Mouse (Mus musculus) heart, postnatal 25 days (tissue): ENCODE measurements around the gene Cyp27a1. TPM values are rescaled to one million over a fixed set of nuclear protein-coding genes. Genes with fewer than 3 reads are reported as not detected.
A peak's percentile ranks its signal among the peaks of the same experiment; 100 is the strongest.

Experiments used
- DNase-seq: peaks from one replicate; pipeline ENCODE4 v3.0.0; 2022; ENCODE audit warnings: low spot score
- intact Hi-C: fragments of 180-260 bp; cut with DNase I; formaldehyde crosslinking; loops from one replicate; pipeline ENCODE4 v1.15.1; 2025
- total RNA-seq, 2 experiments: library from RNA; stranded (reverse); gene quantifications; 2 replicates each; pipeline ENCODE4 v1.2.3; 2021

The Cyp27a1 gene
- total RNA-seq, 2 experiments from 2014 or later: 11.1 to 11.9 TPM

GRCm38 (mm10) chr1:74715468-74715867, 2.1 kb downstream of the Cyp27a1 start:
- DNase-seq: no peak
- intact Hi-C loops: loop anchor here (5.0 kb wide), 1 partner anchor 37 kb away; no protein-coding TSS in a partner anchor

GRCm38 (mm10) chr1:74715886-74716285, 2.5 kb downstream of the Cyp27a1 start:
- intact Hi-C loops: loop anchor here (5.0 kb wide), 1 partner anchor 36 kb away; no protein-coding TSS in a partner anchor
- no peak for DNase-seq

- intact Hi-C loops: loop anchor here (5.0 kb wide), 1 partner anchor 34 kb away; no protein-coding TSS in a partner anchor
- DNase-seq: no peak
Measured at GRCm38 (mm10) chr1:74718113-74718512, 4.7 kb downstream of the Cyp27a1 start.

- DNase-seq: no peak
- intact Hi-C loops: loop anchor here (5.0 kb wide), 1 partner anchor 33 kb away; no protein-coding TSS in a partner anchor
Measured at GRCm38 (mm10) chr1:74719281-74719680, 5.9 kb downstream of the Cyp27a1 start.

GRCm38 (mm10) chr1:74721657-74722056, 8.3 kb downstream of the Cyp27a1 start:
- intact Hi-C loops: no loop called here
- DNase-seq: no peak

GRCm38 (mm10) chr1:74723748-74724147, 10.4 kb downstream of the Cyp27a1 start:
- DNase-seq: no peak
- intact Hi-C loops: no loop called here

- DNase-seq: no peak
- intact Hi-C loops: no loop called here
Measured at GRCm38 (mm10) chr1:74726114-74726513, 12.7 kb downstream of the Cyp27a1 start.

- DNase-seq: no peak
- intact Hi-C loops: no loop called here
Measured at GRCm38 (mm10) chr1:74726674-74727073, 13.3 kb downstream of the Cyp27a1 start.

- DNase-seq: no peak
Measured at GRCm38 (mm10) chr1:74728446-74728845, 15.1 kb downstream of the Cyp27a1 start.

GRCm38 (mm10) chr1:74736977-74737376, 23.6 kb downstream of the Cyp27a1 start:
- intact Hi-C loops: no loop called here
- DNase-seq: no peak

More at GRCm38 (mm10) chr1:74728446-74728845, 15.1 kb downstream of the Cyp27a1 start:
- intact Hi-C loops: no loop called here

GRCm38 (mm10) chr1:74737500-74737899, 24.1 kb downstream of the Cyp27a1 start:
- no peak for DNase-seq

GRCm38 (mm10) chr1:74740846-74741245, 27.5 kb downstream of the Cyp27a1 start:
- DNase-seq: no peak
- intact Hi-C loops: no loop called here

More at GRCm38 (mm10) chr1:74737500-74737899, 24.1 kb downstream of the Cyp27a1 start:
- intact Hi-C loops: no loop called here

GRCm38 (mm10) chr1:74747335-74747734, 34.0 kb downstream of the Cyp27a1 start:
- intact Hi-C loops: no loop called here
- no peak for DNase-seq

- intact Hi-C loops: no loop called here
- DNase-seq: no peak
Measured at GRCm38 (mm10) chr1:74748643-74749271, 35.4 kb downstream of the Cyp27a1 start, which contains the start of gene Prkag3. Gene Prkag3 (minus strand): TSS chr1:74749221.

GRCm38 (mm10) chr1:74749301-74749700, 35.9 kb downstream of the Cyp27a1 start:
- DNase-seq: peak; percentile 50
- intact Hi-C loops: no loop called here

GRCm38 (mm10) chr1:74750683-74751082, 37.3 kb downstream of the Cyp27a1 start:
- intact Hi-C loops: loop anchor here (5.0 to 10.0 kb wide), 2 partner anchors 33 to 86 kb away; partner anchors contain the start of gene Ttll4
- DNase-seq: no peak

- intact Hi-C loops: loop anchor here (5.0 to 10.0 kb wide), 2 partner anchors 35 to 87 kb away; partner anchors contain the start of gene Ttll4
- no peak for DNase-seq
Measured at GRCm38 (mm10) chr1:74752150-74752549, 38.8 kb downstream of the Cyp27a1 start.

GRCm38 (mm10) chr1:74752833-74753232, 39.5 kb downstream of the Cyp27a1 start:
- intact Hi-C loops: loop anchor here (5.0 to 10.0 kb wide), 2 partner anchors 36 to 88 kb away; partner anchors contain the start of gene Ttll4
- no peak for DNase-seq

GRCm38 (mm10) chr1:74753266-74753974, 40.0 kb downstream of the Cyp27a1 start:
- intact Hi-C loops: loop anchor here (5.0 to 10.0 kb wide), 2 partner anchors 36 to 89 kb away; partner anchors contain the start of gene Ttll4
- no peak for DNase-seq

GRCm38 (mm10) chr1:74754175-74754785, 40.9 kb downstream of the Cyp27a1 start:
- intact Hi-C loops: loop anchor here (5.0 to 10.0 kb wide), 2 partner anchors 37 to 89 kb away; partner anchors contain the start of gene Ttll4
- no peak for DNase-seq
